Mouse (Mus musculus): ENCODE data around the gene Rab8b. TPM values are rescaled to one million over a fixed set of nuclear protein-coding genes. Genes with fewer than 3 reads are reported as not detected.
A peak's percentile ranks its signal among the peaks of the same experiment; 100 is the strongest.
"Not testable (repeated sequence)": the region's sequence is repeated elsewhere in the genome, so short reads cannot be mapped to it uniquely, and the experiment has no call there.

Gene Rab8b
- polyA plus RNA-seq, 1 experiment from 2014 or later = 27.3 TPM

GRCm38 (mm10) chr9:66822255-66822654 is 97.2 kb downstream of the Rab8b start:
- not testable (repeated sequence) for H3K27ac ChIP-seq (ENCODE audit: low read depth, low read length); H3K27me3 ChIP-seq (ENCODE audit: control insufficient read depth, insufficient read depth, low read length); H3K4me2 ChIP-seq (replicated peaks; ENCODE audit: low read depth, low read length); H3K4me3 ChIP-seq (ENCODE audit: low read length); H3K36me3 ChIP-seq (ENCODE audit: control insufficient read depth, insufficient read depth, low read length); H3K9me3 ChIP-seq (ENCODE audit: control insufficient read depth, low read length); H3K4me1 ChIP-seq (ENCODE audit: control insufficient read depth, insufficient read depth, low read length); ATAC-seq (ENCODE audit: low FRiP score, low TSS enrichment); H3K9ac ChIP-seq (ENCODE audit: low read depth, low read length)
- whole genome bisulfite sequencing = no CpG with 5 or more reads among the region's 5 CpGs

- Histone ChIP-seq H3K9ac (ENCODE audit: low read depth, low read length) (no peak overlapping the region), H3K27ac (ENCODE audit: low read depth, low read length) (no peak overlapping the region), H3K4me2 (replicated peaks; ENCODE audit: low read depth, low read length) (no peak overlapping the region), H3K9me3 (ENCODE audit: control insufficient read depth, low read length) (no peaks in the 10 kb centered on the region), H3K36me3 (ENCODE audit: control insufficient read depth, insufficient read depth, low read length) (no peaks in the 10 kb centered on the region), H3K27me3 (ENCODE audit: control insufficient read depth, insufficient read depth, low read length) (no peaks in the 10 kb centered on the region), H3K4me3 (ENCODE audit: low read length) (no peak overlapping the region), H3K4me1 (ENCODE audit: control insufficient read depth, insufficient read depth, low read length) (no peaks in the 10 kb centered on the region)
- 67% methylated on average over 5 of the region's 5 CpGs for WGBS
- no peak for ATAC-seq (ENCODE audit: low FRiP score, low TSS enrichment)
These were observed 98.5 kb downstream of the Rab8b start for GRCm38 (mm10) chr9:66820996-66821395.

GRCm38 (mm10) chr9:66813392-66813791 is 106.1 kb downstream of the Rab8b start:
- WGBS = 19% methylated on average over 2 of the region's 2 CpGs
- no peaks in the 10 kb centered on the region for H3K4me1 ChIP-seq (ENCODE audit: control insufficient read depth, insufficient read depth, low read length)
- no peaks in the 10 kb centered on the region for H3K27me3 ChIP-seq (ENCODE audit: control insufficient read depth, insufficient read depth, low read length)
- no peak overlapping the region for H3K27ac ChIP-seq (ENCODE audit: low read depth, low read length)
- H3K36me3 ChIP-seq (ENCODE audit: control insufficient read depth, insufficient read depth, low read length) = no peaks in the 10 kb centered on the region
- H3K9me3 ChIP-seq (ENCODE audit: control insufficient read depth, low read length) = no peaks in the 10 kb centered on the region
- no peak overlapping the region for H3K4me2 ChIP-seq (replicated peaks; ENCODE audit: low read depth, low read length)
- no peak overlapping the region for H3K4me3 ChIP-seq (ENCODE audit: low read length)
- H3K9ac ChIP-seq (ENCODE audit: low read depth, low read length) = no peak overlapping the region
- ATAC-seq (ENCODE audit: low FRiP score, low TSS enrichment) = no peak

- Histone ChIP-seq H3K4me2 (replicated peaks; ENCODE audit: low read depth, low read length) (peak overlapping the region; percentile 41), H3K9ac (ENCODE audit: low read depth, low read length) (0 out of 2 replicates have a peak overlapping the region, but pooled peaks have one; percentile 31), H3K4me3 (ENCODE audit: low read length) (peak overlapping the region; percentile 29)
- not testable (repeated sequence) for H3K27ac ChIP-seq (ENCODE audit: low read depth, low read length); H3K27me3 ChIP-seq (ENCODE audit: control insufficient read depth, insufficient read depth, low read length); H3K4me1 ChIP-seq (ENCODE audit: control insufficient read depth, insufficient read depth, low read length); ATAC-seq (ENCODE audit: low FRiP score, low TSS enrichment); H3K36me3 ChIP-seq (ENCODE audit: control insufficient read depth, insufficient read depth, low read length); H3K9me3 ChIP-seq (ENCODE audit: control insufficient read depth, low read length)
- 3% methylated on average over 30 of the region's 37 CpGs for WGBS
These were observed 113.5 kb downstream of the Rab8b start for GRCm38 (mm10) chr9:66805951-66806350.

GRCm38 (mm10) chr9:66801947-66802346 is 117.5 kb downstream of the Rab8b start:
- H3K9ac ChIP-seq (ENCODE audit: low read depth, low read length) = no peak overlapping the region
- no peaks in the 10 kb centered on the region for H3K36me3 ChIP-seq (ENCODE audit: control insufficient read depth, insufficient read depth, low read length)
- H3K4me3 ChIP-seq (ENCODE audit: low read length) = no peak overlapping the region
- ATAC-seq (ENCODE audit: low FRiP score, low TSS enrichment) = no peak
- 48% methylated on average over 12 of the region's 12 CpGs for WGBS
- H3K27me3 ChIP-seq (ENCODE audit: control insufficient read depth, insufficient read depth, low read length) = peaks cover 5% of the 10 kb centered on the region; the same call in 1 of the 2 replicates
- H3K27ac ChIP-seq (ENCODE audit: low read depth, low read length) = no peak overlapping the region
- H3K4me1 ChIP-seq (ENCODE audit: control insufficient read depth, insufficient read depth, low read length) = peaks cover 5% of the 10 kb centered on the region; the same call in 1 of the 2 replicates
- H3K9me3 ChIP-seq (ENCODE audit: control insufficient read depth, low read length) = no peaks in the 10 kb centered on the region
- H3K4me2 ChIP-seq (replicated peaks; ENCODE audit: low read depth, low read length) = no peak overlapping the region; the same call in 1 of the 2 replicates

- Histone ChIP-seq H3K9ac (ENCODE audit: low read depth, low read length) (peak within 1 kb of the TSS; percentile 66; the same call in 1 of the 2 replicates), H3K27ac (ENCODE audit: low read depth, low read length) (no peak within 1 kb of the TSS; the same call in 1 of the 2 replicates), H3K4me3 (ENCODE audit: low read length) (peak within 1 kb of the TSS; percentile 72), H3K4me1 (ENCODE audit: control insufficient read depth, insufficient read depth, low read length) (peaks cover 6% of the 10 kb centered on the region; the same call in 1 of the 2 replicates), H3K27me3 (ENCODE audit: control insufficient read depth, insufficient read depth, low read length) (no peaks in the 10 kb centered on the region), H3K9me3 (ENCODE audit: control insufficient read depth, low read length) (no peaks in the 10 kb centered on the region), H3K36me3 (ENCODE audit: control insufficient read depth, insufficient read depth, low read length) (no peaks in the 10 kb centered on the region), H3K4me2 (replicated peaks; ENCODE audit: low read depth, low read length) (peak within 1 kb of the TSS; percentile 81)
- 82% methylated on average over 5 of the region's 5 CpGs for WGBS
- ATAC-seq (ENCODE audit: low FRiP score, low TSS enrichment) = no peak
These were observed 122.7 kb downstream of the Rab8b start, which contains the start of gene Gm10647 for GRCm38 (mm10) chr9:66796739-66797138. Gene Gm10647, plus strand, starts transcription at chr9:66797039.

- peaks cover 6% of the 10 kb centered on the region; the same call in 1 of the 2 replicates for H3K4me1 ChIP-seq (ENCODE audit: control insufficient read depth, insufficient read depth, low read length)
- peak within 1 kb of the TSS; percentile 66 for H3K9ac ChIP-seq (ENCODE audit: low read depth, low read length)
- no peaks in the 10 kb centered on the region for H3K27me3 ChIP-seq (ENCODE audit: control insufficient read depth, insufficient read depth, low read length)
- no peaks in the 10 kb centered on the region for H3K9me3 ChIP-seq (ENCODE audit: control insufficient read depth, low read length)
- no peaks in the 10 kb centered on the region for H3K36me3 ChIP-seq (ENCODE audit: control insufficient read depth, insufficient read depth, low read length)
- ATAC-seq (ENCODE audit: low FRiP score, low TSS enrichment) = peak; percentile 98
- H3K27ac ChIP-seq (ENCODE audit: low read depth, low read length) = peak within 1 kb of the TSS; percentile 90
- peak within 1 kb of the TSS; percentile 72 for H3K4me3 ChIP-seq (ENCODE audit: low read length)
- under 1% methylated on average over 42 of the region's 42 CpGs for WGBS
- peak within 1 kb of the TSS; percentile 81 for H3K4me2 ChIP-seq (replicated peaks; ENCODE audit: low read depth, low read length)
These were observed 123.8 kb downstream of the Rab8b start, which contains the start of gene Aph1b for GRCm38 (mm10) chr9:66795464-66796324. Gene Aph1b, minus strand, starts transcription at chr9:66795490.

- peak; percentile 56 for ATAC-seq (ENCODE audit: low FRiP score, low TSS enrichment)
- Histone ChIP-seq H3K4me1 (ENCODE audit: control insufficient read depth, insufficient read depth, low read length) (peaks cover 6% of the 10 kb centered on the region; the same call in 1 of the 2 replicates), H3K27me3 (ENCODE audit: control insufficient read depth, insufficient read depth, low read length) (no peaks in the 10 kb centered on the region), H3K4me3 (ENCODE audit: low read length) (peak overlapping the region; percentile 72), H3K27ac (ENCODE audit: low read depth, low read length) (peak overlapping the region; percentile 90), H3K9ac (ENCODE audit: low read depth, low read length) (peak overlapping the region; percentile 66), H3K9me3 (ENCODE audit: control insufficient read depth, low read length) (no peaks in the 10 kb centered on the region), H3K4me2 (replicated peaks; ENCODE audit: low read depth, low read length) (peak overlapping the region; percentile 81), H3K36me3 (ENCODE audit: control insufficient read depth, insufficient read depth, low read length) (0 out of 2 replicates have a peak, but pooled peaks cover 2% of the 10 kb centered on the region)
- WGBS = 2% methylated on average over 43 of the region's 43 CpGs
These were observed 124.6 kb downstream of the Rab8b start for GRCm38 (mm10) chr9:66794629-66795463.

All from kidney, embryonic 14.5 days (tissue).